Mouse (Mus musculus) MEL (cell line): ENCODE measurements around the gene Rybp. TPM values are rescaled to one million over a fixed set of nuclear protein-coding genes. Genes with fewer than 3 reads are reported as not detected.
A peak's percentile ranks its signal among the peaks of the same experiment; 100 is the strongest.

Experiments used
- DNase-seq: peaks from one replicate; pipeline ENCODE4 v3.0.0; 2011; ENCODE audit warnings: low read depth, low spot score
- H3K27ac ChIP-seq: 2 replicates; pipeline ENCODE4 v1.5.1; 2012; ENCODE audit warnings: low read depth, mild to moderate bottlenecking, control low read depth, low read length, moderate library complexity; ENCODE audit not compliant: control insufficient read depth
- H3K27me3 ChIP-seq, 2 experiments: fragments of 150-350 bp in 1 of 2; sonication (generic) in 1 of 2; 2 replicates each; pipeline ENCODE4 v1.6.1; 2012; ENCODE audit warnings: low read length in 2 of 2, mild to moderate bottlenecking in 2 of 2, improper control_type of control experiment in 1 of 2, moderate library complexity in 1 of 2; ENCODE audit not compliant: insufficient read depth in 2 of 2, control insufficient read depth in 1 of 2
- H3K36me3 ChIP-seq, 2 experiments: 2 replicates each; pipeline ENCODE4 v1.6.1; 2012 to 2014; ENCODE audit warnings: low read length in 2 of 2, improper control_type of control experiment in 1 of 2, inconsistent platforms in 1 of 2, mild to moderate bottlenecking in 1 of 2; ENCODE audit not compliant: insufficient read depth in 2 of 2, control insufficient read depth in 1 of 2
- H3K4me1 ChIP-seq, 2 experiments: fragments of 150-350 bp in 1 of 2; sonication (generic) in 1 of 2; 2 replicates each; pipeline ENCODE4 v1.6.1; 2012; ENCODE audit warnings: low read length in 2 of 2, improper control_type of control experiment in 1 of 2, mild to moderate bottlenecking in 1 of 2; ENCODE audit not compliant: insufficient read depth in 2 of 2, control insufficient read depth in 1 of 2
- H3K4me3 ChIP-seq, 2 experiments: fragments of 150-350 bp in 1 of 2; sonication (generic) in 1 of 2; 2 replicates each; pipeline ENCODE4 v1.5.1; 2012; ENCODE audit warnings: low read depth in 2 of 2, low read length in 2 of 2, mild to moderate bottlenecking in 2 of 2, moderate library complexity in 2 of 2, control low read depth in 1 of 2, improper control_type of control experiment in 1 of 2; ENCODE audit not compliant: control insufficient read depth in 1 of 2, insufficient read depth in 1 of 2
- H3K79me2 ChIP-seq: 2 replicates; pipeline ENCODE4 v1.6.1; 2012; ENCODE audit warnings: mild to moderate bottlenecking, low read length, moderate library complexity; ENCODE audit not compliant: control insufficient read depth, poor library complexity, insufficient read depth
- H3K9ac ChIP-seq: 2 replicates; pipeline ENCODE4 v1.6.1; 2012; ENCODE audit warnings: low read depth, mild to moderate bottlenecking, control low read depth, low read length, moderate library complexity; ENCODE audit not compliant: control insufficient read depth, poor library complexity, severe bottlenecking
- H3K9me3 ChIP-seq: fragments of 150-350 bp; sonication (generic); replicated peaks from 2 replicates; pipeline ENCODE4 v1.6.1; 2012; ENCODE audit warnings: mild to moderate bottlenecking, low read length, improper control_type of control experiment, moderate library complexity; ENCODE audit not compliant: insufficient read depth
- BHLHE40 ChIP-seq: IDR thresholded peaks from 2 replicates; pipeline ENCODE4 v1.6.1; 2012; ENCODE audit warnings: low read depth, mild to moderate bottlenecking, inconsistent platforms, low read length, improper control_type of control experiment, borderline replicate concordance
- CTCF ChIP-seq, 3 experiments: IDR thresholded peaks in 2 of 3; conservative IDR thresholded peaks in 1 of 3; 2 replicates each; pipeline ENCODE4 v1.5.1; 2011 to 2012; ENCODE audit warnings: low read length in 3 of 3, low read depth in 2 of 3, mild to moderate bottlenecking in 2 of 3, improper control_type of control experiment in 1 of 3, inconsistent platforms in 1 of 3, mixed read lengths in 1 of 3, moderate library complexity in 1 of 3; ENCODE audit not compliant: control insufficient read depth in 1 of 3, insufficient read depth in 1 of 3, poor library complexity in 1 of 3, severe bottlenecking in 1 of 3
- E2F4 ChIP-seq: IDR thresholded peaks from 2 replicates; pipeline ENCODE4 v1.6.1; 2011; ENCODE audit warnings: low read depth, low read length, improper control_type of control experiment, borderline replicate concordance
- EP300 ChIP-seq, 2 experiments: IDR thresholded peaks; 2 replicates each; pipeline ENCODE4 v1.6.1; 2011; ENCODE audit warnings: improper control_type of control experiment in 2 of 2, low read length in 2 of 2, low read depth in 1 of 2, mild to moderate bottlenecking in 1 of 2
- GATA1 ChIP-seq: IDR thresholded peaks from 2 replicates; pipeline ENCODE4 v1.6.1; 2011; ENCODE audit warnings: low read depth, low read length, improper control_type of control experiment
- HCFC1 ChIP-seq: IDR thresholded peaks from 2 replicates; pipeline ENCODE4 v1.6.1; 2012; ENCODE audit warnings: low read depth, mild to moderate bottlenecking, inconsistent platforms, low read length, improper control_type of control experiment, moderate library complexity
- JUND ChIP-seq: IDR thresholded peaks from 2 replicates; pipeline ENCODE4 v1.6.1; 2011; ENCODE audit warnings: low read depth, mild to moderate bottlenecking, improper control_type of control experiment, low read length
- KAT2A ChIP-seq: conservative IDR thresholded peaks from 2 replicates; pipeline ENCODE4 v1.6.1; 2012; ENCODE audit warnings: low read depth, low read length, improper control_type of control experiment, inconsistent platforms
- MAX ChIP-seq: IDR thresholded peaks from 2 replicates; pipeline ENCODE4 v1.6.1; 2011; ENCODE audit warnings: low read length, improper control_type of control experiment
- MEF2A ChIP-seq: IDR thresholded peaks from 2 replicates; pipeline ENCODE4 v1.6.1; 2014; ENCODE audit warnings: low read depth, mild to moderate bottlenecking, inconsistent platforms, low read length, improper control_type of control experiment; ENCODE audit not compliant: poor library complexity, insufficient replicate concordance, severe bottlenecking; ENCODE audit errors: extremely low read depth
- MXI1 ChIP-seq: IDR thresholded peaks from 2 replicates; pipeline ENCODE4 v1.6.1; 2011; ENCODE audit warnings: mild to moderate bottlenecking, low read depth, low read length, improper control_type of control experiment
- NELFE ChIP-seq: IDR thresholded peaks from 2 replicates; pipeline ENCODE4 v1.6.1; 2011; ENCODE audit warnings: low read depth, low read length, improper control_type of control experiment
- RAD21 ChIP-seq: IDR thresholded peaks from 2 replicates; pipeline ENCODE4 v1.6.1; 2011; ENCODE audit warnings: mild to moderate bottlenecking, low read depth, low read length, improper control_type of control experiment
- RCOR1 ChIP-seq: IDR thresholded peaks from 2 replicates; pipeline ENCODE4 v1.6.1; 2012; ENCODE audit warnings: low read depth, mild to moderate bottlenecking, inconsistent platforms, low read length, improper control_type of control experiment
- SIN3A ChIP-seq: IDR thresholded peaks from 2 replicates; pipeline ENCODE4 v1.6.1; 2012; ENCODE audit warnings: low read length, improper control_type of control experiment, inconsistent platforms
- SMC3 ChIP-seq: IDR thresholded peaks from 2 replicates; pipeline ENCODE4 v1.6.1; 2011; ENCODE audit warnings: low read depth, low read length, improper control_type of control experiment
- TAL1 ChIP-seq: IDR thresholded peaks from 2 replicates; pipeline ENCODE4 v1.6.1; 2012; ENCODE audit warnings: mild to moderate bottlenecking, inconsistent platforms, low read length, moderate library complexity, mixed read lengths
- USF1 ChIP-seq: IDR thresholded peaks from 2 replicates; pipeline ENCODE4 v1.6.1; 2014; ENCODE audit warnings: low read depth, mild to moderate bottlenecking, inconsistent platforms, low read length, improper control_type of control experiment, moderate library complexity
- USF2 ChIP-seq, 2 experiments: IDR thresholded peaks; 2 replicates each; pipeline ENCODE4 v1.6.1; 2011 to 2012; ENCODE audit warnings: improper control_type of control experiment in 2 of 2, low read length in 2 of 2, borderline replicate concordance in 1 of 2, inconsistent platforms in 1 of 2, low read depth in 1 of 2, mild to moderate bottlenecking in 1 of 2; ENCODE audit not compliant: insufficient read depth in 1 of 2
- ZC3H11A ChIP-seq: IDR thresholded peaks from 2 replicates; pipeline ENCODE4 v1.6.1; 2012; ENCODE audit warnings: low read depth, mild to moderate bottlenecking, inconsistent platforms, low read length, improper control_type of control experiment
- ZKSCAN1 ChIP-seq: IDR thresholded peaks from 2 replicates; pipeline ENCODE4 v1.6.1; 2012; ENCODE audit warnings: low read depth, mild to moderate bottlenecking, inconsistent platforms, low read length, improper control_type of control experiment, moderate library complexity
- ZNF384 ChIP-seq: IDR thresholded peaks from 2 replicates; pipeline ENCODE4 v1.6.1; 2012; ENCODE audit warnings: low read depth, mild to moderate bottlenecking, inconsistent platforms, low read length, improper control_type of control experiment
- polyA plus RNA-seq, 2 experiments: library from polyadenylated mRNA; stranded (reverse) in 1 of 2; unstranded in 1 of 2; fragments of >175 nt in 1 of 2; fragments of >200 nt in 1 of 2; gene quantifications; 2 replicates each; pipeline versions ENCODE4 v1.2.1 to v1.2.4; 2012; ENCODE audit warnings: low replicate concordance in 2 of 2, low read depth in 1 of 2; ENCODE audit not compliant: insufficient read length in 2 of 2, insufficient read depth in 1 of 2, missing spikeins in 1 of 2
- total RNA-seq: library from RNA; depleted of rRNA; stranded (reverse); fragments of 300-350 nt; gene quantifications from 2 replicates; pipeline ENCODE4 v1.2.3, GENCODE M21; 2012

Rybp gene
- total and polyA plus RNA-seq, 3 experiments, result 0.08 to 3.8 TPM; not detected in 1

DNA sequence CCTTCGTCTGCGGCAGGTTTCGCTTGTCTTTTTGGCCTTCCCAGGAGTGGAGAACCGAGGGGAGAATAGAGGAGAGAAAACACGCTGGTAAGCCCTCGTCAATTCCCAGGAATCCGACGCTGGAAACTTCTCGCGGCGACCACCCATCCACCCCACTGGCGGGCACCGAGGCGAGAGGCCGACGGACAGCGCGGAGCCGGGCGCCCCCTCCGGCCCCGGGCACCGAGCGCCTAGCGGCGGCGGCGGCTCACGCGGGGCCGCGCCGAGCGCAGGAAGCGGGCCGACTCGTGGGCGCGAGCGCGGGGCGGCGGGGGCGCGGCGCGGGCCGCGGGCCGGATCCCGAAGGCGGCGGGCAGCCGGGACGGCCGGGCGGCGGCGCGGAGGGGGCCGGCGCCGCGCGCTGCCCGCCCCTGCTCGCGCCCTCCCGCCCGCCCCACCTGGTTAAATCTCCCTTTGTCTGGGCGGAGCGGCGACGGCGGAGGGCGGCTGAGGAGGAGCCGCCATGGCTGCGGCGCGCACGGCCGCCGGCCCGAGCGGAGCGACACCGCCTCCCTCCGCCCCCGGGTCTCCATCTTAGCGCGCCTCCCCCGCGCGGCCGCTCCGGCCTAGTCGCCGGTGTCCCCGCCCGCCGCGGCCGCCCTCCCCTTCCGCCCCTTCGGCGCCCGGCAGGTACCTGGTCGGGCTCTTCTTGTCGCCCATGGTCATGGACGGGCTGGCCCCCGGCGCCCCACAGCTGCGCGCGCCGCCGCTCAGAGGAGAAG is 532 bp downstream of the Rybp start:
- H3K27me3 ChIP-seq, result no peaks in the 10 kb centered on the region
- DNase-seq, result peak; percentile 35
- TF ChIP-seq KAT2A (no peak), GATA1 (no peak)
- TF ChIP-seq, all 39 proteins: peak for 0
- peak overlapping the region; percentile 69 to 87 for H3K4me3 ChIP-seq
- H3K36me3 ChIP-seq, result peaks cover 0 to 14% of the 10 kb centered on the region in 2 experiments; a peak in 2 of 4 replicates
- peaks cover 32% of the 10 kb centered on the region for H3K79me2 ChIP-seq
- peak overlapping the region; percentile 78 for H3K9ac ChIP-seq
- H3K4me1 ChIP-seq, result peaks cover 0 to 9% of the 10 kb centered on the region in 2 experiments; a peak in 2 of 4 replicates
- H3K27ac ChIP-seq, result peak overlapping the region; percentile 41
- H3K9me3 ChIP-seq, result no peaks in the 10 kb centered on the region

DNA sequence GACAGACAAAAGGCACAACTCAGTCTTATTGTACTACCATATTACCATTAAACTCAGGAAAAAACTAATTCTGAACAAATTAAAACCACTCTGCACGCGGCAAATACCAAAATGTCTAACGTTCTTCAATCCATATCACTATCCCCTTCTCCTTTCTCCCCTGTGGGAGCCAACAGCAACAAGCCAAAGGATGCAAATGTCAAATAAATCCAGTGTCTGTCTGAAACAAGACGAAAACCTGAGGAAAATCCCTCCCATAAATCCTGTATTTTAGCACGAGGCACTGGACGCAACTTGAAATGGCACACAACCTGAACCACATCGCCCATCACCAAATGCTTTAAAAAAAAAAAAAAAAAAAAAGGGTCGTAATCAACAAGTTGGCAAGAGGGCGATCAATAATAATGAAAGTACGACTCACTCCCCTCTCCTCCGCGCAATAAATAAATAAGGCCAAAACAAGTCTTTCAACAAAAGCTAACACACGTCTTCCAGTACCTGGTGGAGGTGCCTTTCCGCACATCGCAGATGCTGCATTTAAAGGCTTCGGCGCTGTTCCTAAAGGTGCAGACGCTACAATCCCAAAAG is 1.2 kb downstream of the Rybp start:
- Histone ChIP-seq H3K27me3 (no peaks in the 10 kb centered on the region), H3K9ac (peak overlapping the region; percentile 78), H3K4me1 (peaks cover 0 to 9% of the 10 kb centered on the region in 2 experiments; a peak in 2 of 4 replicates), H3K36me3 (peaks cover 0 to 14% of the 10 kb centered on the region in 2 experiments; a peak in 3 of 4 replicates), H3K27ac (peak overlapping the region; percentile 41), H3K9me3 (no peaks in the 10 kb centered on the region), H3K79me2 (peaks cover 35% of the 10 kb centered on the region), H3K4me3 (peak overlapping the region; percentile 69 to 87)
- no peak for TF ChIP-seq ZC3H11A
- TF ChIP-seq ZNF384, result peak; percentile 60; the same call in 1 of the 2 replicates
- peak; percentile 33 for DNase-seq

DNA sequence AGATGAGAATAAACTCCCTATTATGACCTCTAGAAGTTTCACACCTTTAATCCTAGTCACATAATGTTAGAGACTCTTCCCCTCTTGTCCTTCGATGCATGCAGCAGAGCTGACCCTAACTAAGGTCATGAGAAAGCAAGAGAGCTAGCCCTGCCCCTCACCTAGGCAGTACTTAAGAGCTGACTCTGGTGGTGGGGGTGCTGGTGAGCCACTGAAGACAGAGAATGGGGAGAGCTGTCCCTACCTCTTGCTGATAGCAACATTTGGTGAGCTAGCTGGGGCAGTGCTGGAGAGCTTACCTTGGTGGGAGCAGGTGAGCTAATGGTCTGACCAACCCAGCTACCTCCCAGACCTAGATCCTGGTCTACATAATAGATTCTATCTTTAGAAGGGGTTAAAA is 8.4 kb downstream of the Rybp start:
- no peak overlapping the region for H3K4me3 ChIP-seq
- H3K9me3 ChIP-seq, result no peaks in the 10 kb centered on the region
- H3K27me3 ChIP-seq, result no peaks in the 10 kb centered on the region
- no peak overlapping the region for H3K9ac ChIP-seq
- H3K36me3 ChIP-seq, result peaks cover 0 to 12% of the 10 kb centered on the region in 2 experiments; a peak in 3 of 4 replicates
- H3K79me2 ChIP-seq, result peaks cover 55% of the 10 kb centered on the region
- TF ChIP-seq NELFE (no peak), E2F4 (no peak), SIN3A (no peak), EP300 (IDR thresholded peaks at IDR 0.05; ENCODE audit: low read depth in 1 of 2, low read length in 2 of 2) (no peak), BHLHE40 (no peak), USF1 (no peak), RCOR1 (no peak), CTCF (IDR thresholded peaks at IDR 0.05 in 2 of 3, conservative IDR thresholded peaks at IDR 0.05 in 1 of 3; ENCODE audit: control insufficient read depth in 1 of 3, insufficient read depth in 1 of 3, low read depth in 2 of 3, low read length in 3 of 3, poor library complexity in 1 of 3, severe bottlenecking in 1 of 3) (no peak), ZKSCAN1 (no peak), MAX (no peak), TAL1 (no peak), MEF2A (no peak), USF2 (IDR thresholded peaks at IDR 0.05; ENCODE audit: borderline replicate concordance in 1 of 2, insufficient read depth in 1 of 2, low read depth in 1 of 2, low read length in 2 of 2) (no peak), JUND (no peak), MXI1 (no peak), HCFC1 (no peak), SMC3 (no peak), RAD21 (no peak)
- TF ChIP-seq, all 39 proteins: peak for 0
- DNase-seq, result no peak
- no peak overlapping the region for H3K27ac ChIP-seq
- peaks cover 0 to 9% of the 10 kb centered on the region in 2 experiments; a peak in 3 of 4 replicates for H3K4me1 ChIP-seq
